In the genomic region with DNA sequence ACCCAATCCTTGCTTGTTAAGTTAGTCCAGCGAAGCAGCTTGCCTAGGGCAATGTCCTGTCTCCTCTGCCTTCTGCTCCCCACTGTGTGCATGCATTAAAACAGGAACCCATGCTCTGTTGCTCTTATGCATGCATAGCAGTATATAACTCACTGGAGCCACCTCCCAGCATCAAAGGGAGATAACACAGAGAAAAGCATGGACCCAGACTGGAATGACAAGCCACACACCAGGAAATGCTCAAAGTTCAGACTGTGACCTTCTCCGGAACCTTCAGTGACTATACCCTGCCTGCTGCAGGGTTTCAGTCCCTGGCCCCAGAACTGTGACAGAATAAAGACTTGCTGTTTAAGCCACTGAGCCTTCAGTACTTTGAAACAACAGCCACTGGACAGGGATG, we compare ENCODE assay signal across 20 mouse cellular contexts.
"Had no signal": no experiment of that assay in that cellular context is flagged by ENCODE, and none has a peak within 500 bp of the region (broad histone marks: within the 10 kb centered on the region; RNA-seq: fewer than 3 reads in every experiment).

No protein-coding gene starts in this region.

- DNase-seq: kidney, adult 18-20 months; kidney, adult 9 months; kidney, postnatal 10 days; kidney, postnatal 36 days; liver, embryonic 13.5 days; lung, adult 2 months; lung, postnatal 14 days; lung, postnatal 4 days; right cerebral cortex, adult 18-20 months; right cerebral cortex, postnatal 14 days; right cerebral cortex, postnatal 4 days; spleen, adult 18-20 months; thymus, adult 2 months; thymus, postnatal 14 days; thymus, postnatal 4 days had no signal

- ATAC-seq: midbrain, embryonic 15.5 days had no signal

- H3K27ac ChIP-seq: liver, embryonic 13.5 days; midbrain, embryonic 12.5 days; midbrain, embryonic 15.5 days; neural tube, embryonic 12.5 days; neural tube, embryonic 15.5 days; stomach, embryonic 15.5 days had no signal

- H3K4me3 ChIP-seq: liver, embryonic 13.5 days; midbrain, embryonic 12.5 days; midbrain, embryonic 15.5 days; neural tube, embryonic 12.5 days; neural tube, embryonic 15.5 days; stomach, embryonic 15.5 days had no signal

- H3K27me3 ChIP-seq: liver, embryonic 13.5 days; midbrain, embryonic 12.5 days; midbrain, embryonic 15.5 days; neural tube, embryonic 12.5 days; neural tube, embryonic 15.5 days; stomach, embryonic 15.5 days had no signal

- H3K4me2 ChIP-seq: liver, embryonic 13.5 days; midbrain, embryonic 12.5 days; midbrain, embryonic 15.5 days; neural tube, embryonic 12.5 days; neural tube, embryonic 15.5 days; stomach, embryonic 15.5 days had no signal

- H3K9me3 ChIP-seq: liver, embryonic 13.5 days; midbrain, embryonic 12.5 days; midbrain, embryonic 15.5 days; neural tube, embryonic 12.5 days; neural tube, embryonic 15.5 days; stomach, embryonic 15.5 days had no signal

- H3K36me3 ChIP-seq: liver, embryonic 13.5 days; midbrain, embryonic 12.5 days; midbrain, embryonic 15.5 days; neural tube, embryonic 12.5 days; neural tube, embryonic 15.5 days; stomach, embryonic 15.5 days had no signal

- H3K9ac ChIP-seq: liver, embryonic 13.5 days; midbrain, embryonic 12.5 days; midbrain, embryonic 15.5 days; neural tube, embryonic 12.5 days; neural tube, embryonic 15.5 days; stomach, embryonic 15.5 days had no signal

- H3K4me1 ChIP-seq: liver, embryonic 13.5 days; neural tube, embryonic 12.5 days; stomach, embryonic 15.5 days had no signal
